Mouse (Mus musculus): ENCODE measurements around the gene Nfatc2. TPM values are rescaled to one million over a fixed set of nuclear protein-coding genes. Genes with fewer than 3 reads are reported as not detected.

Nfatc2 gene
- polyA plus RNA-seq, 1 experiment from 2014 or later = 2.0 TPM

- no peaks in the 10 kb centered on the region for H3K36me3 ChIP-seq (ENCODE audit: control insufficient read depth, insufficient read depth)
- ATAC-seq = no peak
- H3K27ac ChIP-seq (ENCODE audit: low read length) = no peak overlapping the region
- no peak overlapping the region for H3K4me3 ChIP-seq (replicated peaks; ENCODE audit: low read length)
- no peak overlapping the region for H3K4me2 ChIP-seq (ENCODE audit: low read length)
- no peaks in the 10 kb centered on the region for H3K27me3 ChIP-seq (replicated peaks; ENCODE audit: control insufficient read depth, insufficient read depth, low read length)
- 87% methylated on average over 5 of the region's 5 CpGs for WGBS
- no peak overlapping the region for H3K9ac ChIP-seq (replicated peaks; ENCODE audit: low read depth, low read length)
- H3K9me3 ChIP-seq (ENCODE audit: control insufficient read depth, low read length) = no peaks in the 10 kb centered on the region; the same call in 1 of the 2 replicates
- peaks cover 5% of the 10 kb centered on the region for H3K4me1 ChIP-seq (replicated peaks; ENCODE audit: control insufficient read depth, insufficient read depth, low read length)
Measured at GRCm38 (mm10) chr2:168434187-168434586, 167.3 kb downstream of the Nfatc2 start.

GRCm38 (mm10) chr2:168433392-168433791 lies 168.1 kb downstream of the Nfatc2 start:
- Histone ChIP-seq H3K4me1 (replicated peaks; ENCODE audit: control insufficient read depth, insufficient read depth, low read length) (no peaks in the 10 kb centered on the region), H3K27ac (ENCODE audit: low read length) (no peak overlapping the region), H3K4me3 (replicated peaks; ENCODE audit: low read length) (no peak overlapping the region), H3K27me3 (replicated peaks; ENCODE audit: control insufficient read depth, insufficient read depth, low read length) (no peaks in the 10 kb centered on the region), H3K36me3 (ENCODE audit: control insufficient read depth, insufficient read depth) (no peaks in the 10 kb centered on the region), H3K4me2 (ENCODE audit: low read length) (no peak overlapping the region), H3K9ac (replicated peaks; ENCODE audit: low read depth, low read length) (no peak overlapping the region), H3K9me3 (ENCODE audit: control insufficient read depth, low read length) (no peaks in the 10 kb centered on the region; the same call in 1 of the 2 replicates)
- ATAC-seq = no peak
- WGBS = 72% methylated on average over 5 of the region's 5 CpGs

GRCm38 (mm10) chr2:168432394-168432793 lies 169.1 kb downstream of the Nfatc2 start:
- H3K9me3 ChIP-seq (ENCODE audit: control insufficient read depth, low read length) = no peaks in the 10 kb centered on the region; the same call in 1 of the 2 replicates
- H3K27me3 ChIP-seq (replicated peaks; ENCODE audit: control insufficient read depth, insufficient read depth, low read length) = no peaks in the 10 kb centered on the region
- H3K4me2 ChIP-seq (ENCODE audit: low read length) = no peak overlapping the region
- no peaks in the 10 kb centered on the region for H3K4me1 ChIP-seq (replicated peaks; ENCODE audit: control insufficient read depth, insufficient read depth, low read length)
- H3K36me3 ChIP-seq (ENCODE audit: control insufficient read depth, insufficient read depth) = no peaks in the 10 kb centered on the region
- H3K9ac ChIP-seq (replicated peaks; ENCODE audit: low read depth, low read length) = no peak overlapping the region
- 89% methylated on average over 7 of the region's 7 CpGs for WGBS
- H3K27ac ChIP-seq (ENCODE audit: low read length) = no peak overlapping the region
- no peak overlapping the region for H3K4me3 ChIP-seq (replicated peaks; ENCODE audit: low read length)
- ATAC-seq = no peak

- no peak overlapping the region for H3K9ac ChIP-seq (replicated peaks; ENCODE audit: low read depth, low read length)
- WGBS = 94% methylated on average over 10 of the region's 10 CpGs
- no peak overlapping the region for H3K27ac ChIP-seq (ENCODE audit: low read length)
- no peak for ATAC-seq
- H3K4me1 ChIP-seq (replicated peaks; ENCODE audit: control insufficient read depth, insufficient read depth, low read length) = peaks cover 2% of the 10 kb centered on the region
- H3K9me3 ChIP-seq (ENCODE audit: control insufficient read depth, low read length) = no peaks in the 10 kb centered on the region; the same call in 1 of the 2 replicates
- H3K4me3 ChIP-seq (replicated peaks; ENCODE audit: low read length) = no peak overlapping the region
- H3K27me3 ChIP-seq (replicated peaks; ENCODE audit: control insufficient read depth, insufficient read depth, low read length) = no peaks in the 10 kb centered on the region
- no peak overlapping the region for H3K4me2 ChIP-seq (ENCODE audit: low read length)
- H3K36me3 ChIP-seq (ENCODE audit: control insufficient read depth, insufficient read depth) = no peaks in the 10 kb centered on the region
Measured at GRCm38 (mm10) chr2:168429598-168429997, 171.9 kb downstream of the Nfatc2 start.

- WGBS = 90% methylated on average over 5 of the region's 5 CpGs
- no peak for ATAC-seq
- no peaks in the 10 kb centered on the region for H3K27me3 ChIP-seq (replicated peaks; ENCODE audit: control insufficient read depth, insufficient read depth, low read length)
Measured at GRCm38 (mm10) chr2:168428375-168428901, 173.0 kb downstream of the Nfatc2 start.

More at GRCm38 (mm10) chr2:168428375-168428901, 173.0 kb downstream of the Nfatc2 start:
- Histone ChIP-seq H3K27ac (ENCODE audit: low read length) (no peak overlapping the region), H3K36me3 (ENCODE audit: control insufficient read depth, insufficient read depth) (no peaks in the 10 kb centered on the region), H3K4me2 (ENCODE audit: low read length) (no peak overlapping the region), H3K4me1 (replicated peaks; ENCODE audit: control insufficient read depth, insufficient read depth, low read length) (peaks cover 6% of the 10 kb centered on the region), H3K9ac (replicated peaks; ENCODE audit: low read depth, low read length) (no peak overlapping the region), H3K9me3 (ENCODE audit: control insufficient read depth, low read length) (no peaks in the 10 kb centered on the region; the same call in 1 of the 2 replicates), H3K4me3 (replicated peaks; ENCODE audit: low read length) (no peak overlapping the region)

Small RNAs within 50 kb of the gene (microRNA-seq; reads per million reads assigned to microRNA genes)
- gene Mir7004 = 1.9 reads per million

Other genes with a start within 250 kb of the Nfatc2 start
- 53.9 and 60.4 TPM in 2 replicates for gene Atp9a, start 140.8 kb upstream of the Nfatc2 start, polyA plus RNA-seq (2015; fragmentation: Nextera tagmentation; extraction: Ambion mirVana)
- 0.54 and 1.1 TPM in 2 replicates for gene Sall4, start 166.3 kb upstream of the Nfatc2 start, polyA plus RNA-seq (2015; fragmentation: Nextera tagmentation; extraction: Ambion mirVana)

Data from forebrain, embryonic 16.5 days (tissue).